Mouse (Mus musculus) limb, embryonic 11.5 days (tissue): ENCODE results near the gene 9130409I23Rik. TPM values are rescaled to one million over a fixed set of nuclear protein-coding genes. Genes with fewer than 3 reads are reported as not detected.

Source experiments
- ATAC-seq: fragments of 200-750 bp; cut with Nextera tagmentation; 2 replicates; pipeline ENCODE4 v1.8.0; 2017; ENCODE audit warnings: low read depth; ENCODE audit not compliant: insufficient number of reproducible peaks, low FRiP score, low TSS enrichment
- DNase-seq: peaks from one replicate; pipeline ENCODE4 v3.0.0-alpha.2; 2015; ENCODE audit warnings: low spot score
- H3K27ac ChIP-seq: fragments of 300-500 bp; sonication (generic); replicated peaks from 2 replicates; pipeline ENCODE4 v1.5.1; 2014; ENCODE audit warnings: low read depth, mild to moderate bottlenecking, low read length
- H3K27me3 ChIP-seq: fragments of 300-500 bp; sonication (generic); 2 replicates; pipeline ENCODE4 v1.6.1; 2014; ENCODE audit warnings: mild to moderate bottlenecking, low read length, mixed read lengths; ENCODE audit not compliant: control insufficient read depth, insufficient read depth
- H3K36me3 ChIP-seq: fragments of 300-500 bp; sonication (generic); 2 replicates; pipeline ENCODE4 v1.6.1; 2014; ENCODE audit warnings: mild to moderate bottlenecking, low read length, moderate library complexity, mixed read lengths; ENCODE audit not compliant: control insufficient read depth, insufficient read depth
- H3K4me1 ChIP-seq: fragments of 300-500 bp; sonication (generic); 2 replicates; pipeline ENCODE4 v1.6.1; 2014; ENCODE audit warnings: low read length, mixed read lengths; ENCODE audit not compliant: control insufficient read depth, insufficient read depth
- H3K4me2 ChIP-seq: fragments of 300-500 bp; sonication (generic); 2 replicates; pipeline ENCODE4 v1.6.1; 2014; ENCODE audit warnings: low read depth, mild to moderate bottlenecking, moderate library complexity; ENCODE audit not compliant: severe bottlenecking
- H3K4me3 ChIP-seq: fragments of 300-500 bp; sonication (generic); 2 replicates; pipeline ENCODE4 v1.5.1; 2014; ENCODE audit warnings: low read depth, low read length
- H3K9ac ChIP-seq: fragments of 300-500 bp; sonication (generic); 2 replicates; pipeline ENCODE4 v1.6.1; 2014; ENCODE audit warnings: mild to moderate bottlenecking, low read length
- H3K9me3 ChIP-seq: fragments of 300-500 bp; sonication (generic); 2 replicates; pipeline ENCODE4 v1.6.1; 2016; ENCODE audit warnings: low read length; ENCODE audit not compliant: control insufficient read depth
- WGBS: fragments of 180-500 bp; shearing (Covaris S2); extraction: QIAGEN DNeasy Blood & Tissue Kit; methylation state at CpG from one replicate; pipeline ENCODE4 v1.1.7; 2014; 5-methylcytosine and 5-hydroxymethylcytosine counted together
- polyA plus RNA-seq: library from polyadenylated mRNA; unstranded; fragments of >200 nt; fragmentation: Nextera tagmentation; extraction: Ambion mirVana; gene quantifications from 2 replicates; pipeline ENCODE4 v1.2.1, GENCODE M21; 2014

Gene 9130409I23Rik
- polyA plus RNA-seq, 1 experiment from 2014 or later = not detected

DNA sequence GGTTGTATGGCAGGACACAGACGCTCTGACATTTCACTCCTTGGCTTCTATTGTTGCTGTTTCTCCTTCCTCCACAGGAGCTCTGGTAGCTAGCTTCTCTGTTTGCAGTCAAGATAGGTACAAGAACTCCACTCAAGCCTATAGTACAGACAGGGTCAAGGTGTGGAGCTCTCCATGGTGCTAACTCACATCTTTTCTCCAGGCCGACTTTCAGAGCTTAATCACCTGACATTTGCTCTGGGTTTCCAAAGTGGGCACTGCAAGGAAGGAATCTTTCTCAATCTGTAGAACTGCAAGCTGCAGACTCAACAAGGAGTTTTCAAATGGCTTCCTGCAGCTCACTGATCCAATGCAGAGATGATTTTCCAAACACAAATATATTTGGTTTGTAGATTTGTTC lies 33.0 kb downstream of the 9130409I23Rik start:
- 30% methylated on average over 2 of the region's 2 CpGs for WGBS
- H3K4me1 ChIP-seq = no peaks in the 10 kb centered on the region
- no peak overlapping the region for H3K4me3 ChIP-seq
- DNase-seq (peak; percentile 75), ATAC-seq (no peak)
- no peaks in the 10 kb centered on the region for H3K27me3 ChIP-seq
- no peaks in the 10 kb centered on the region for H3K9me3 ChIP-seq
- no peaks in the 10 kb centered on the region for H3K36me3 ChIP-seq
- no peak overlapping the region for H3K9ac ChIP-seq
- H3K27ac ChIP-seq = no peak overlapping the region
- H3K4me2 ChIP-seq = no peak overlapping the region

DNA sequence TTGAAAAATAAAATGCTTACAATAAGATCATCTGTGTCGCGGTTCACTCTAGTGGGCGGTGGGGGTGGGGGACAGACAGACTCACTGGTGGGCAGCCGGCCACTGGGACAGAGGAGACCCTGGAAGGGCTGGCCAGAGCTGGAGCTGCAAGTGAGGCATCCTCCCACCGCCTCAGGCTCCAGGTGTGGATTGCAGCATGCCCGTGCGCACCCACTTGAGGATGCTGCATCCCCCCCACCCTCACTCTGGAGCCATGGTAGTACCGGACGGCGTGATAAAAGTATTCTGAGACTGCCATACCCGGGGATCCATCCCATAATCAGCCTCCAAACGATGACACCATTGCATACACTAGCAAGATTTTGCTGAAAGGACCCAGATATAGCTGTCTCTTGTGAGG lies 39.0 kb downstream of the 9130409I23Rik start:
- no peaks in the 10 kb centered on the region for H3K4me1 ChIP-seq
- ATAC-seq (no peak), DNase-seq (no peak)
- H3K27me3 ChIP-seq = no peaks in the 10 kb centered on the region
- no peak overlapping the region for H3K4me3 ChIP-seq
- no peak overlapping the region for H3K9ac ChIP-seq
- peaks cover 18% of the 10 kb centered on the region for H3K36me3 ChIP-seq
- 79% methylated on average over 12 of the region's 12 CpGs for WGBS
- no peaks in the 10 kb centered on the region for H3K9me3 ChIP-seq
- H3K27ac ChIP-seq = no peak overlapping the region
- H3K4me2 ChIP-seq = no peak overlapping the region

Other genes with a start within 250 kb of the 9130409I23Rik start
- 3,717 and 3,908 TPM in 2 replicates for gene H3f3a, start 237.3 kb upstream of the 9130409I23Rik start, polyA plus RNA-seq
- 44.1 and 46.9 TPM in 2 replicates for gene Sde2, start 200.1 kb upstream of the 9130409I23Rik start, polyA plus RNA-seq
- 0.08 TPM in 1 of 2 replicates, not detected in the other for gene Lefty2, start 158.1 kb upstream of the 9130409I23Rik start, polyA plus RNA-seq
- gene Pycr2, start 146.9 kb upstream of the 9130409I23Rik start, polyA plus RNA-seq = 120 and 137 TPM in 2 replicates
- 0.12 and 1.4 TPM in 2 replicates for gene Lefty1, start 116.2 kb upstream of the 9130409I23Rik start, polyA plus RNA-seq
- 5.6 and 6.1 TPM in 2 replicates for gene Tmem63a, start 108.9 kb upstream of the 9130409I23Rik start, polyA plus RNA-seq
- 1.7 TPM in 2 replicates for gene Ephx1, start 30.3 kb upstream of the 9130409I23Rik start, polyA plus RNA-seq
- gene Nvl, start 93.0 kb downstream of the 9130409I23Rik start, polyA plus RNA-seq = 45.0 and 48.0 TPM in 2 replicates
- gene Cnih4, start 93.5 kb downstream of the 9130409I23Rik start, polyA plus RNA-seq = 81.8 and 89.4 TPM in 2 replicates
- 34.3 and 40.5 TPM in 2 replicates for gene Wdr26, start 160.8 kb downstream of the 9130409I23Rik start, polyA plus RNA-seq